Mouse (Mus musculus) MEL (cell line): Measurements from ENCODE around the gene Macf1. TPM values are rescaled to one million over a fixed set of nuclear protein-coding genes. Genes with fewer than 3 reads are reported as not detected.
A peak's percentile ranks its signal among the peaks of the same experiment; 100 is the strongest.

Experiments used
- DNase-seq: peaks from one replicate; pipeline ENCODE4 v3.0.0; 2011; ENCODE audit warnings: low read depth, low spot score
- H3K27ac ChIP-seq: 2 replicates; pipeline ENCODE4 v1.5.1; 2012; ENCODE audit warnings: low read depth, mild to moderate bottlenecking, control low read depth, low read length, moderate library complexity; ENCODE audit not compliant: control insufficient read depth
- H3K27me3 ChIP-seq, 2 experiments: fragments of 150-350 bp in 1 of 2; sonication (generic) in 1 of 2; 2 replicates each; pipeline ENCODE4 v1.6.1; 2012; ENCODE audit warnings: low read length in 2 of 2, mild to moderate bottlenecking in 2 of 2, improper control_type of control experiment in 1 of 2, moderate library complexity in 1 of 2; ENCODE audit not compliant: insufficient read depth in 2 of 2, control insufficient read depth in 1 of 2
- H3K36me3 ChIP-seq, 2 experiments: 2 replicates each; pipeline ENCODE4 v1.6.1; 2012 to 2014; ENCODE audit warnings: low read length in 2 of 2, improper control_type of control experiment in 1 of 2, inconsistent platforms in 1 of 2, mild to moderate bottlenecking in 1 of 2; ENCODE audit not compliant: insufficient read depth in 2 of 2, control insufficient read depth in 1 of 2
- H3K4me1 ChIP-seq, 2 experiments: fragments of 150-350 bp in 1 of 2; sonication (generic) in 1 of 2; 2 replicates each; pipeline ENCODE4 v1.6.1; 2012; ENCODE audit warnings: low read length in 2 of 2, improper control_type of control experiment in 1 of 2, mild to moderate bottlenecking in 1 of 2; ENCODE audit not compliant: insufficient read depth in 2 of 2, control insufficient read depth in 1 of 2
- H3K4me3 ChIP-seq, 2 experiments: fragments of 150-350 bp in 1 of 2; sonication (generic) in 1 of 2; 2 replicates each; pipeline ENCODE4 v1.5.1; 2012; ENCODE audit warnings: low read depth in 2 of 2, low read length in 2 of 2, mild to moderate bottlenecking in 2 of 2, moderate library complexity in 2 of 2, control low read depth in 1 of 2, improper control_type of control experiment in 1 of 2; ENCODE audit not compliant: control insufficient read depth in 1 of 2, insufficient read depth in 1 of 2
- H3K79me2 ChIP-seq: 2 replicates; pipeline ENCODE4 v1.6.1; 2012; ENCODE audit warnings: mild to moderate bottlenecking, low read length, moderate library complexity; ENCODE audit not compliant: control insufficient read depth, poor library complexity, insufficient read depth
- H3K9ac ChIP-seq: 2 replicates; pipeline ENCODE4 v1.6.1; 2012; ENCODE audit warnings: low read depth, mild to moderate bottlenecking, control low read depth, low read length, moderate library complexity; ENCODE audit not compliant: control insufficient read depth, poor library complexity, severe bottlenecking
- H3K9me3 ChIP-seq: fragments of 150-350 bp; sonication (generic); replicated peaks from 2 replicates; pipeline ENCODE4 v1.6.1; 2012; ENCODE audit warnings: mild to moderate bottlenecking, low read length, improper control_type of control experiment, moderate library complexity; ENCODE audit not compliant: insufficient read depth
- BHLHE40 ChIP-seq: IDR thresholded peaks from 2 replicates; pipeline ENCODE4 v1.6.1; 2012; ENCODE audit warnings: low read depth, mild to moderate bottlenecking, inconsistent platforms, low read length, improper control_type of control experiment, borderline replicate concordance
- CHD1 ChIP-seq: IDR thresholded peaks from 2 replicates; pipeline ENCODE4 v1.6.1; 2012; ENCODE audit warnings: low read depth, mild to moderate bottlenecking, inconsistent platforms, low read length, improper control_type of control experiment
- CHD2 ChIP-seq: IDR thresholded peaks from 2 replicates; pipeline ENCODE4 v1.6.1; 2011; ENCODE audit warnings: low read length, improper control_type of control experiment
- CTCF ChIP-seq, 3 experiments: IDR thresholded peaks in 2 of 3; conservative IDR thresholded peaks in 1 of 3; 2 replicates each; pipeline ENCODE4 v1.5.1; 2011 to 2012; ENCODE audit warnings: low read length in 3 of 3, low read depth in 2 of 3, mild to moderate bottlenecking in 2 of 3, improper control_type of control experiment in 1 of 3, inconsistent platforms in 1 of 3, mixed read lengths in 1 of 3, moderate library complexity in 1 of 3; ENCODE audit not compliant: control insufficient read depth in 1 of 3, insufficient read depth in 1 of 3, poor library complexity in 1 of 3, severe bottlenecking in 1 of 3
- E2F4 ChIP-seq: IDR thresholded peaks from 2 replicates; pipeline ENCODE4 v1.6.1; 2011; ENCODE audit warnings: low read depth, low read length, improper control_type of control experiment, borderline replicate concordance
- ELF1 ChIP-seq: IDR thresholded peaks from 2 replicates; pipeline ENCODE4 v1.6.1; 2014; ENCODE audit warnings: low read depth, mild to moderate bottlenecking, inconsistent platforms, low read length, improper control_type of control experiment, moderate library complexity
- EP300 ChIP-seq, 2 experiments: IDR thresholded peaks; 2 replicates each; pipeline ENCODE4 v1.6.1; 2011; ENCODE audit warnings: improper control_type of control experiment in 2 of 2, low read length in 2 of 2, low read depth in 1 of 2, mild to moderate bottlenecking in 1 of 2
- ETS1 ChIP-seq: IDR thresholded peaks from 2 replicates; pipeline ENCODE4 v1.6.1; 2012; ENCODE audit warnings: low read depth, mild to moderate bottlenecking, inconsistent platforms, low read length, improper control_type of control experiment, moderate library complexity
- GABPA ChIP-seq: IDR thresholded peaks from 2 replicates; pipeline ENCODE4 v1.6.1; 2012; ENCODE audit warnings: low read depth, mild to moderate bottlenecking, inconsistent platforms, low read length, improper control_type of control experiment, moderate library complexity
- GATA1 ChIP-seq: IDR thresholded peaks from 2 replicates; pipeline ENCODE4 v1.6.1; 2011; ENCODE audit warnings: low read depth, low read length, improper control_type of control experiment
- HCFC1 ChIP-seq: IDR thresholded peaks from 2 replicates; pipeline ENCODE4 v1.6.1; 2012; ENCODE audit warnings: low read depth, mild to moderate bottlenecking, inconsistent platforms, low read length, improper control_type of control experiment, moderate library complexity
- JUND ChIP-seq: IDR thresholded peaks from 2 replicates; pipeline ENCODE4 v1.6.1; 2011; ENCODE audit warnings: low read depth, mild to moderate bottlenecking, improper control_type of control experiment, low read length
- KAT2A ChIP-seq: conservative IDR thresholded peaks from 2 replicates; pipeline ENCODE4 v1.6.1; 2012; ENCODE audit warnings: low read depth, low read length, improper control_type of control experiment, inconsistent platforms
- MAFK ChIP-seq: IDR thresholded peaks from 2 replicates; pipeline ENCODE4 v1.6.1; 2011; ENCODE audit warnings: low read depth, mild to moderate bottlenecking, low read length, improper control_type of control experiment, borderline replicate concordance
- MAX ChIP-seq: IDR thresholded peaks from 2 replicates; pipeline ENCODE4 v1.6.1; 2011; ENCODE audit warnings: low read length, improper control_type of control experiment
- MAZ ChIP-seq: IDR thresholded peaks from 2 replicates; pipeline ENCODE4 v1.6.1; 2012; ENCODE audit warnings: low read depth, mild to moderate bottlenecking, inconsistent platforms, low read length, improper control_type of control experiment
- MEF2A ChIP-seq: IDR thresholded peaks from 2 replicates; pipeline ENCODE4 v1.6.1; 2014; ENCODE audit warnings: low read depth, mild to moderate bottlenecking, inconsistent platforms, low read length, improper control_type of control experiment; ENCODE audit not compliant: poor library complexity, insufficient replicate concordance, severe bottlenecking; ENCODE audit errors: extremely low read depth
- MXI1 ChIP-seq: IDR thresholded peaks from 2 replicates; pipeline ENCODE4 v1.6.1; 2011; ENCODE audit warnings: mild to moderate bottlenecking, low read depth, low read length, improper control_type of control experiment
- MYB ChIP-seq: IDR thresholded peaks from 2 replicates; pipeline ENCODE4 v1.6.1; 2011; ENCODE audit warnings: mild to moderate bottlenecking, low read depth, low read length, improper control_type of control experiment
- MYC ChIP-seq: IDR thresholded peaks from 2 replicates; pipeline ENCODE4 v1.6.1; 2011; ENCODE audit warnings: low read depth, mild to moderate bottlenecking, low read length, improper control_type of control experiment, moderate library complexity
- NELFE ChIP-seq: IDR thresholded peaks from 2 replicates; pipeline ENCODE4 v1.6.1; 2011; ENCODE audit warnings: low read depth, low read length, improper control_type of control experiment
- NRF1 ChIP-seq: IDR thresholded peaks from 2 replicates; pipeline ENCODE4 v1.6.1; 2014; ENCODE audit warnings: low read depth, mild to moderate bottlenecking, inconsistent platforms, low read length, improper control_type of control experiment, moderate library complexity; ENCODE audit not compliant: poor library complexity, insufficient read depth, severe bottlenecking
- POLR2A ChIP-seq, 2 experiments: IDR thresholded peaks; 2 replicates each; pipeline ENCODE4 v1.6.1; 2011 to 2012; ENCODE audit warnings: low read length in 2 of 2, mild to moderate bottlenecking in 2 of 2, control low read depth in 1 of 2, improper control_type of control experiment in 1 of 2, low read depth in 1 of 2, moderate library complexity in 1 of 2; ENCODE audit not compliant: control insufficient read depth in 1 of 2, insufficient read depth in 1 of 2, poor library complexity in 1 of 2
- POLR2AphosphoS2 ChIP-seq: IDR thresholded peaks from 2 replicates; pipeline ENCODE4 v1.6.1; 2011; ENCODE audit warnings: low read length, improper control_type of control experiment
- POLR2AphosphoS5 ChIP-seq: IDR thresholded peaks from 2 replicates; pipeline ENCODE4 v1.6.1; 2012; ENCODE audit warnings: low read depth, borderline replicate concordance, mild to moderate bottlenecking, inconsistent platforms, low read length, moderate library complexity, mixed read lengths
- RAD21 ChIP-seq: IDR thresholded peaks from 2 replicates; pipeline ENCODE4 v1.6.1; 2011; ENCODE audit warnings: mild to moderate bottlenecking, low read depth, low read length, improper control_type of control experiment
- RCOR1 ChIP-seq: IDR thresholded peaks from 2 replicates; pipeline ENCODE4 v1.6.1; 2012; ENCODE audit warnings: low read depth, mild to moderate bottlenecking, inconsistent platforms, low read length, improper control_type of control experiment
- SIN3A ChIP-seq: IDR thresholded peaks from 2 replicates; pipeline ENCODE4 v1.6.1; 2012; ENCODE audit warnings: low read length, improper control_type of control experiment, inconsistent platforms
- SMC3 ChIP-seq: IDR thresholded peaks from 2 replicates; pipeline ENCODE4 v1.6.1; 2011; ENCODE audit warnings: low read depth, low read length, improper control_type of control experiment
- TAL1 ChIP-seq: IDR thresholded peaks from 2 replicates; pipeline ENCODE4 v1.6.1; 2012; ENCODE audit warnings: mild to moderate bottlenecking, inconsistent platforms, low read length, moderate library complexity, mixed read lengths
- TBP ChIP-seq: IDR thresholded peaks from 2 replicates; pipeline ENCODE4 v1.8.0; 2011; ENCODE audit warnings: low read depth, low read length, improper control_type of control experiment
- TCF12 ChIP-seq: IDR thresholded peaks from 2 replicates; pipeline ENCODE4 v1.6.1; 2014; ENCODE audit warnings: low read depth, mild to moderate bottlenecking, inconsistent platforms, low read length, improper control_type of control experiment, moderate library complexity
- UBTF ChIP-seq: IDR thresholded peaks from 2 replicates; pipeline ENCODE4 v1.6.1; 2012; ENCODE audit warnings: low read depth, mild to moderate bottlenecking, inconsistent platforms, low read length, improper control_type of control experiment, moderate library complexity, borderline replicate concordance; ENCODE audit not compliant: insufficient read depth
- USF1 ChIP-seq: IDR thresholded peaks from 2 replicates; pipeline ENCODE4 v1.6.1; 2014; ENCODE audit warnings: low read depth, mild to moderate bottlenecking, inconsistent platforms, low read length, improper control_type of control experiment, moderate library complexity
- ZC3H11A ChIP-seq: IDR thresholded peaks from 2 replicates; pipeline ENCODE4 v1.6.1; 2012; ENCODE audit warnings: low read depth, mild to moderate bottlenecking, inconsistent platforms, low read length, improper control_type of control experiment
- ZKSCAN1 ChIP-seq: IDR thresholded peaks from 2 replicates; pipeline ENCODE4 v1.6.1; 2012; ENCODE audit warnings: low read depth, mild to moderate bottlenecking, inconsistent platforms, low read length, improper control_type of control experiment, moderate library complexity
- ZMIZ1 ChIP-seq: IDR thresholded peaks from 2 replicates; pipeline ENCODE4 v1.6.1; 2012; ENCODE audit warnings: low read depth, mild to moderate bottlenecking, inconsistent platforms, low read length, improper control_type of control experiment, moderate library complexity
- ZNF384 ChIP-seq: IDR thresholded peaks from 2 replicates; pipeline ENCODE4 v1.6.1; 2012; ENCODE audit warnings: low read depth, mild to moderate bottlenecking, inconsistent platforms, low read length, improper control_type of control experiment
- polyA plus RNA-seq, 2 experiments: library from polyadenylated mRNA; stranded (reverse) in 1 of 2; unstranded in 1 of 2; fragments of >175 nt in 1 of 2; fragments of >200 nt in 1 of 2; gene quantifications; 2 replicates each; pipeline versions ENCODE4 v1.2.1 to v1.2.4; 2012; ENCODE audit warnings: low replicate concordance in 2 of 2, low read depth in 1 of 2; ENCODE audit not compliant: insufficient read length in 2 of 2, insufficient read depth in 1 of 2, missing spikeins in 1 of 2
- total RNA-seq: library from RNA; depleted of rRNA; stranded (reverse); fragments of 300-350 nt; gene quantifications from 2 replicates; pipeline ENCODE4 v1.2.3, GENCODE M21; 2012

Macf1 gene
- total and polyA plus RNA-seq, 3 experiments, result 18.5 to 71.4 (median 60.8) TPM

- peak; percentile 75 for DNase-seq
- Histone ChIP-seq H3K27ac (no peak overlapping the region), H3K9me3 (no peaks in the 10 kb centered on the region), H3K79me2 (no peaks in the 10 kb centered on the region), H3K9ac (no peak overlapping the region), H3K4me3 (no peak overlapping the region), H3K36me3 (peaks cover 3 to 10% of the 10 kb centered on the region in 2 experiments), H3K4me1 (no peaks in the 10 kb centered on the region), H3K27me3 (no peaks in the 10 kb centered on the region)
- TF ChIP-seq ZKSCAN1, result no peak
- TF ChIP-seq GABPA, result no peak
- TF ChIP-seq NRF1, result no peak
- TF ChIP-seq UBTF, result no peak
- TF ChIP-seq USF1, result no peak
- peak; percentile 71 for TF ChIP-seq SMC3
- TF ChIP-seq MXI1, result no peak
- no peak for TF ChIP-seq ZMIZ1
- TF ChIP-seq HCFC1, result no peak
- no peak for TF ChIP-seq MAX
- TF ChIP-seq SIN3A, result no peak
- no peak for TF ChIP-seq CHD1
- TF ChIP-seq TAL1, result no peak
- no peak for TF ChIP-seq BHLHE40
- no peak for TF ChIP-seq MEF2A
- no peak for TF ChIP-seq RCOR1
- TF ChIP-seq POLR2A (IDR thresholded peaks at IDR 0.05; ENCODE audit: control insufficient read depth in 1 of 2, insufficient read depth in 1 of 2, low read depth in 1 of 2, low read length in 2 of 2, poor library complexity in 1 of 2), result no peak
- TF ChIP-seq ZC3H11A, result peak; percentile 24; the same call in 1 of the 2 replicates
- no peak for TF ChIP-seq ELF1
- TF ChIP-seq NELFE, result no peak
- peak; percentile 72 for TF ChIP-seq MYC
- TF ChIP-seq ZNF384, result no peak
- TF ChIP-seq EP300 (IDR thresholded peaks at IDR 0.05; ENCODE audit: low read depth in 1 of 2, low read length in 2 of 2), result no peak
- TF ChIP-seq CHD2, result no peak
- TF ChIP-seq KAT2A, result no peak
- TF ChIP-seq TBP, result no peak
- TF ChIP-seq JUND, result no peak
- TF ChIP-seq GATA1, result no peak
- no peak for TF ChIP-seq POLR2AphosphoS2
- TF ChIP-seq MAFK, result no peak
- TF ChIP-seq ETS1, result no peak
- no peak for TF ChIP-seq MYB
- TF ChIP-seq MAZ, result no peak
- no peak for TF ChIP-seq POLR2AphosphoS5
- TF ChIP-seq CTCF (IDR thresholded peaks at IDR 0.05 in 2 of 3, conservative IDR thresholded peaks at IDR 0.05 in 1 of 3; ENCODE audit: control insufficient read depth in 1 of 3, insufficient read depth in 1 of 3, low read depth in 2 of 3, low read length in 3 of 3, poor library complexity in 1 of 3, severe bottlenecking in 1 of 3), result peak; percentile 51 to 77 (median 73)
- TF ChIP-seq RAD21, result peak; percentile 40
- TF ChIP-seq TCF12, result no peak
- TF ChIP-seq E2F4, result no peak
These were observed 292.0 kb downstream of the Macf1 start for GRCm38 (mm10) chr4:123392187-123392586.
